Mouse (Mus musculus): Measurements from ENCODE around the gene Sec14l3.
"Not testable (repeated sequence)": the region's sequence is repeated elsewhere in the genome, so short reads cannot be mapped to it uniquely, and the experiment has no call there.

The Sec14l3 gene

DNA sequence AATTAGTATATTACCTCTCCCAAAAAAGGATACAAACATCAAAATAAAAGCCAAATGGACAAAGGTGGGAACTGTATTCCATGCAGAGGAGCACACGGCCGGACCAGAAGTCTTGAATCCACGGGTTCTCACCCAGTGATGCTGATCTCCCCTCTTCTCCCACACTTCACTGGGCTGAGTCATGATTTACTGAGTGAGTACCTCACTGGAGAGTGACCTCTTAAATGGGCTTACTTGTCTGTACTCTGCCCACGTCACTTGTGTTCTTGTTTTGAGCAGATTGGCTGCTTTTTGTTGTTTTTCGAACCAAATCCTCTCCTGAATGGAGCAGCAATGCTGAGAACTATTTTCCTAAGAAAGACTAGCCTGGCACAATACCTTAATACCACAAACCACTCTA lies 40.3 kb downstream of the Sec14l3 start:
- no peak for DNase-seq

DNA sequence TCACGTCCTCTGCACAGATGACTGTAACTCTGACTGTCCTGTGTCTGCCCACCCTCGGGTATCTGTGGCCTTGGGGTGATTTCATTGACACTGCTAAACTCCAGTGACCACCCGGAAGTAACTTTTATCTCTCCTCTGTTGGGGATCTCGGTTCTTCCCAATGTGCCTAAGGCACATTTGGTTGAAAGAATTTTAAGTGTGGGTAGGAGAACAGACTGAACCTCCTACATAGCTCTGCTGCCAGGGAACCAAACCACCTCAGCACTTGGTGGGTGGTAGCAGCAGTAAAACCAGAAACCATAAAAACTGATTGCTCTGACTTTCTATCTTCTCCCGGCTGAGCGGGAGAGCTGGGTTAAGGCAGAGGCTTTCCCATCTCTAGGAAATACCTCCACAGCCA lies 40.8 kb downstream of the Sec14l3 start:
- DNase-seq, result no peak

DNA sequence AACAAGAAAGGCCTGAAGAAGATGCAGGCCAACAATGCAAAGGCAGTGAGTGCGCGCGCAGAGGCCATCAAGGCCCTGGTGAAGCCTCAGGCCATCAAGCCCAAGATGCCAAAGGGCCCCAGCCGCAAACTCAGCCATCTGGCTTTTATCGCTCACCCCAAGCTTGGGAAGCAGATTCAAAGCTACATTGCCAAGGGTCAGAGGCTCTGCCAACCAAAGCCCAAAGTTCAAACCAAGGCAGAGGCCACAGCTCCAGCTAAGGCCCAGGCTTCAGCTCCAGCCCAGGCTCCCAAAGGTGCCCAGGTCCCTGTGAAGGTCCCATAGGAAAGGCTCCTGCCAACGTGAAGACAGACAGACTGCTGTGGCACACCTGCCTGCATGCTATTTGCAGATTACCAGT lies 43.3 kb downstream of the Sec14l3 start:
- not testable (repeated sequence) for DNase-seq

DNA sequence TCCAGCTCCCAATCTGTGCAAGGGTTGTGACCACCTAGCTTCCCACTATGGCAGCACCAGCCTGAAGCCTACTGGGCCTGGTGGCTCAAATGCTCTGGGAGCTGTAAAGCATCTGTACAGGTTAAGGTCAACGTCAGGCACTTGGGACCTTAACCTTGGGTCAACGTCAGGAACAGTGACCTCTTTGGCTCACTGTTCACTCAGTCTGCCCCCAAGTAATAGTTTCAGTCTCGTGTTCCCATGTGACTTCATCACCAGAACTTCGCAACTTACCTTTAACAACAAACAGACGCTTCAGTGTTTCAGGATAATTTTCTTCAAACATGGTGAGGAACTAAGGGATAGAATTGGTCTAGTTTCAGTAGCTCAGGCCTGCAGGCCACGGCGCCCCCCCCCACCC lies 44.0 kb downstream of the Sec14l3 start:
- DNase-seq, result no peak

DNA sequence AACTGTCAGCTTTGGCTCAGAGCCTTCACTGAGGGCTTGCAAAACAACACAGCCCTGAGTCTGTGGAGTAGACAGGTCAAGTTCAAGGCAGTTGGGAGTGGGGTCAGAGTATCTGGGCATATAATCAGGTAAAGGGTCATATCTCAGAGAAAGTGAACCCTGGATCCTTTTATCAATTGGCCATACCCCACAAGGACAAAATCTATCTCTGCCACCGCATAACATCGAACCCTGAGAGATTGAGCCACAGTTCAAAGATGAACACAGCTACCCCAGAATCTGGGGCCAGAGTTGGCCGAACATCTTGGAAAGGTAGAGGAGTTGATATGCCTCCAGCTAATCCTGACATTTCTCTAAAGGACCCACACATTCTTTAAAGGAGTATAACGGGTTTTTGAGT lies 47.4 kb downstream of the Sec14l3 start:
- DNase-seq, result no peak

DNA sequence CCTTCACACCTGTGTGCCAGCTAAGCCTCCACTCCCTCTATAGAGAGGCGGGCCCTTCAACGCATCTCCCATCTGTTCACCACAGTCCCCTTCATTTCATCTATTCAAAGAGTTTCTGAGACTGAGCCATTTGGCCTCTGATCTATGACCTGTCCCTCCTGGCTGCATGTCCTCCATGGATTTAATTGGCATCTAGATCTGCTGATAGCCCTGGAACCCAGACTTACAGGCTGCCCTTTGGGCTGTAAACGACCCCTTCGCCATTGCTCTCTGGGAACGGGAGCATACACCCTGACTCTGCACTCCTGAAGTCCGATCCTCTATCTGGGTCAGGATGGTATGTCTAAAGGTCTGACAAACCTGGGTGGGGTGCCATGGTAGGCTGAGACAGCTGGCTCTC lies 48.2 kb downstream of the Sec14l3 start:
- no peak for DNase-seq

DNA sequence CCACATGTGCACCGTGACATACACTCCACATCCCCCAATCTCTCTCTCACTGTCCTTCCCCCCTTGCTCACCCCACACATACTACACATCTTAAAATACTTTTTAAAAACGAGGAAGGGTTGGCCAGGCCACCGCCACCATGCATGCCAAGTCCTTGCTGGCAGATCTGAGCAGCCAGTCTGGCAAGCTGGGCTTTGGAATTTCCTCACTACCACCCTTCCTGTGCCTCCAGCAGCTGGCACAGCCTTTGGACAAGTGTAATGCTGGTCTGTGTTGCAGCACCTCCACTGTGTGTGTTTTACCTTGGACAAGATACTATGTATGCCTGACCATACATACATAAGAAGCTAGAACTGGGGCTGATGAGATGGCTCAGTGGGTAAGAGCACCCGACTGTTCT lies 48.9 kb downstream of the Sec14l3 start:
- DNase-seq, result no peak

DNA sequence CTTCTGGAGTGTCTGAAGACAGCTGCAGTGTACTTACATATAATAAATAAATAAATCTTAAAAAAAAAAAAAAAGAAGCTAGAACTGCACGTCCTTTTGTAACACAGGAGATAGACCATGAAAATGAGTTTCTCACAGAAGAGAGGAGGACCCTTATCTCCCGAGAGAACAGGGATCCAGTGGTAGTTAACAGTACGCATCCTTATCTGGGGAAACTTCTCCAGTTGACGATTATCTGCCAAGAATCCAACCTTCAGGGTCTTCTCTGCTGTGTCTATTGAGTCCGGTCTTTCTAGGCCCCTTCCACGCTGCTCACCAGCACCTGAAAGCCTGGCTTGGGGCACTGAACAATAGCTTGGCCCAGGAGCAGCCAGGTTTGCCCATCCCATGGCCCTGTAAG lies 49.3 kb downstream of the Sec14l3 start:
- DNase-seq, result no peak

DNA sequence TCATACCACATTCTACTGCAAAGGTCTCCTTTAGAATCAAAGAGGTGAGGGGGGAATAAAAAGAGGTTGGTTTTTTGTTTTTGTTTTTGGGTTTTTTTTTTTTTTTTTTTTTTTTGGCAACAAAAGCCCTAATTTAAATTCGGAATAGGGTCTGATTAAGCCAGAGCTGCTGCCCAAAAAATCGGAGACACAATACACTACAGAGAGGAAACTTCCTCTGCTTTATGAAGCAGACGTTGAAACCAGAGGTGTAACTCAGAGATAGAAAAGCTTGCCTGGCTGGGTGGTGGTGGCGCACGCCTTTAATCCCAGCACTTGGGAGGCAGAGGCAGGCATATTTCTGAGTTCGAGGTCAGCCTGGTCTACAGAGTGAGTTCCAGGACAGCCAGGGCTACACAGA lies 49.9 kb downstream of the Sec14l3 start:
- not testable (repeated sequence) for DNase-seq

DNA sequence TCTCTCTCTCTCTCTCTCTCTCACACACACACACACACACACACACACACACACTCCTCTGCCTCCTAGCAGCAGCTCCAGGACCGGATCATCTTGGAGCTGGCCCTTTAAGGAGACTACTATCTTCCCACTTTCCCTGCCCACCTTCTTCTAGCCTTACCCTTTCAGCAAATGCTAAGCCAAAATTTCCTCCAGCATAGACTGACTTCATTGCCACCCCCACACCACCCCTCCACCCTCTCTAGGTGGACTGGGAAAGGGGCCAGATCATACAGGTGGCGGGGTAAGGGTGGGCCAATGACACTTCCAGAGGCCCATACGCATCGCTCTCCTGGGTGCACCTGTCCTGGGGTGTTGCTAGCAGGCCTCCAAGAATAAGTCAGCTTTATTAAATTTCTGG lies 50.8 kb downstream of the Sec14l3 start:
- no peak for DNase-seq

DNA sequence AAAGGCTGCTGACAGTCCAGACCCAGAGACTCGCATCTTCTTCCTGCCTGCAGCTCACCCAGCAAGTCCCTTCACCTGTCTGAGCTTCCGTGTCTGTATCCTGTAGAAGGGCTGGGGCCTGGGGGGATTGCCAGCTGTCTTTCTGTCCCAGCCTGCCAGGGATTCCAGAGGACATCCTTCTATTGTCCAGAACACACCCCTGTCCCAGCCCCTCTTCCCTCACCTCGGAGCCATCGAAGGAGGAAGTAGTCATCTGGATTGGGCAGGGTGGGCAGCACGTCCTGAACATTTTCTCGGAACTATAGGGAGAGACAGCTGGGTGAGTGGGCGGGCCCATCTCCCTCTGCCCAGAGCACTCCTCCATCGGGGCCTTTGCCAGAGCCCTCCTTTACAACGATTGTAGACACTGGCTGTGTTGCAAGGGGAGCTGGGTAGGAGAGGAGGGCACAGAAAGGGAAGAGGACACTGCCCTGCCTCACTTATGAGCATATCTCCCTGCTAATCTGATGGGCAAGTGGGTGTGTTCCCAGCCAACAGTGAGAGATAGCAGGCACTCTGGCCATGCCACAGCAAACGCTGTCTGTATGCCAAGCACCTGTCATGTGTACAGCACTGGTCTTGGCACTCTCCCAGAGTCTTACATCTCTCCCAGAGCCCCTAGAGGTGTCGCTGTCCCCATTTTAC lies 52.0 kb downstream of the Sec14l3 start:
- peak; percentile 91 for DNase-seq

DNA sequence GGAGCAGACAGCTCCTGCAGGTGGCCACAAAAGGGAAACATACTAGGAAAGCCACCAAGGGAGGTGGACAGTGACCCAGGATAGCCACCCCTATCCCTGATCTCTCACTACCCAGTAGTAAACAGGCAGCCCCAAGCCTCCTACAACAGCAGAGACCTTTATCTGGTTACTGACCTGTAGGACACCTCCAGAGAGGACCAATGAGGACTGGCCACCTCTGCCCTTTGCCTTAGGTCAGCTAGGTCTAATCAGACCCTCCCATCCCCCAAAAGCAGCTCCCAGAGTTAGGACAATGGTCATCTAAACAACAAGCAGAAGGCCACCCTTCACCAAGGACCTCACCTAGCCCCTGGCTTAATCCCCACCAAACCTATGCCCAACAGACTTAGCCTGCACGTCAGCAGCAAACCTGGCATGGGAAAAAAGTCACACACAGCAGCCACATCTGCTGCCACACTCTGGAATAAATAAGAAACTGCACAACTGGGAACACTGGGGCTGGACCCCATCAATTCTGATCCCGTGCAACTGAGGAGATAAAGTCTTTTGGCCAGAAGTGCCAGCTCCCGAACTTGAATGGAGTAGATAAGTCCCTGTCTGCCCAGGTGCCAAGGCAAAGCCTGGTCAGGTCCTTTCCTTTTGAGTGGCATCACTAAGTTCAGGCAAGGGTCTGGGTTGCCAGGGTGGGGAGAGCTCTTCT lies 52.9 kb downstream of the Sec14l3 start:
- DNase-seq, result no peak

DNA sequence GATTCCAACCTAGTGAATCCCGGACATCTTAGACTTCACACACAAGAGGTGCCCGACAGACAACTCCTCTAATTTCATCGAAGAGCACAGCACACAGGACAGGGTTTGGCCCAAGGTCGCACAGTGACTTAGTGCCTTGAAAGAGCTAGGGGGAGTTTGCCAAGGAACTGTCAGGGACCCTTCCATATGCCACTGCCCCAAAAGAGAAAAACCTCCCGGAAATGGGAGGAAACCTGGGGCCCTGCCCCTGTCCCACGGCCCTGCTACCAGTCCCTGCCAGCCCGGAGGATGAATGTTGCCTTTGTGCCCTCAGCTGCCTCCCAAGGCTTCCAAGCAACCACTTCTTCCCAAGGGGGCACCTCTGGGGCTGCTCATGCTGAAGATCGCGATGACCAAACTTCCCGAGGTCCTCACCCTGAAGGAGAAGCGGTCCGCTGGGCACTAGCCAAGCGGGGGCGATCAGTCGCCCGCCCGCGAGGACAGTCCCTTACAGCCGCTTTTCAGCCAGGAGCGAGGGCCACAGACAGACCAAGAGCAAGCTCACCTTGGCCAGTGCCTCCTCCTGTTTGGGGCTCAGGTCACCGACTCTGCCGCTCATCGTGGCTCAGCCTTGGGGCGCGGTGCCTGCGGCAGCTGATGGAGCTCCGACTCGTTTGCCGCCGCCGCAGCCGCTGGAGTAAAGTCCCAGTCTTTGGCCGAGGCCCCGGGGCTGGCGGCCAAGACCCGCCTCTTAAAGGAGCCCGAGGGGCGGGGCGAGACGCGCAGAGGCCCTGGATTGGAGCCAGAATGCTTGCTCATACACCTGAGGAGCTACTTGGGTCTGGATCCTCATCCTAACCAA lies 53.7 kb downstream of the Sec14l3 start:
- DNase-seq, result peak; percentile 96

DNA sequence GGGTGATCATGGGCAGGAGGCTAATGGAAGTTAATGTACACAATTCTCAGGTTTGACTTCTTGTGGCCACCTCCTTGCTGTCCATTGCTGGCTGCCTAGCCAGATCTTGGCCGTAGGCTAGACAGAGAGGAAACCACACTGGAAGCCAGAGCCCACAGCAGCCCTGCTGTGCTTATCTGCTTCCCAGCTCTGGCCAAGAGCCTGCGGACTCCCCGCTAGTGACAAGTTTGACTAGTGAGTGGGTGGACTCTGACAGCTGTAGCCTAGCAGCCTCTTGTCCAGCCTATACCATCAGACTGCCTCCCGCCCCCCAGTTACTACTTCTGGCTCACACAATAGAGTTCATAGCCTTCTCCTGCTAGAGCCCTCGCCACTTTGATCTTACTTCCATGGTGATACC lies 55.0 kb downstream of the Sec14l3 start:
- no peak for DNase-seq

DNA sequence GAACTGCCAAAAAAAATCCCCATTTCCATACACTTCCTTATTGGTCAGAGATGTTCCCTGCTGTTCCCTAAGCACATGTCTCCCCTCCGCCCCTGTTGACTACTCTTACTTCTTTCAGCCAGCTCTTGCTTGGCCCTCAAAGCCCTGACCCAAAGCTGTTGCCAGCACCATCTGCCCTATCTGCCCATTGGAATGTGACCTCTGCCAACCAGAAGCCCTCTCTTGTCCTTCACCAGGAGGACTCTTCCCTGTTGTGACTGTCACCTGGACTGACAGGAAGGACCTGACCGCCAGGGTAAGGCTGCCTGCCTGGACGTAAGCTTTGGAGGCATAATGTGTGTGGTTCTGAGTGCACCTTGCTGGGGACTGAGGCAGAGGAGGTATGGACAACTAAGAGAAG lies 57.0 kb downstream of the Sec14l3 start:
- no peak for DNase-seq

DNA sequence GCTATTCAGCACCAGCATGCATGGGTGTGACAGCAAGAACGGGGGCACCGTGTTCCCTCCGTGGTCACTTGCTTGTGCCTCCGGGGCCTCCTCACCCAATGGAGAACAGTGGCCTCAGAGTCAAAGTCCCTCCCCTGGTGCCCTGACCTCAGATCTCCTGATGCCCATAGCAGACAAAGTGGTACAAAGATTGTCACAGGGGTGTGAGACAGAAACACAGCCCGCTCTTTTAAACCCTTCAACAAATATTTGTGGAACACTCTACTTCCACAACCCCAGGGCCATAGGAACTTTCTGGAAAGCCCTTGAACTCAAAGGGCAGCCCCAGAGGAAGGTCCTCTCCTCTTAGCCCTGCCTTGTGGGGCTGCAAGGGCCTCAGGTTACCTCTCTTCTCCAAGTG lies 57.6 kb downstream of the Sec14l3 start:
- DNase-seq, result no peak

DNA sequence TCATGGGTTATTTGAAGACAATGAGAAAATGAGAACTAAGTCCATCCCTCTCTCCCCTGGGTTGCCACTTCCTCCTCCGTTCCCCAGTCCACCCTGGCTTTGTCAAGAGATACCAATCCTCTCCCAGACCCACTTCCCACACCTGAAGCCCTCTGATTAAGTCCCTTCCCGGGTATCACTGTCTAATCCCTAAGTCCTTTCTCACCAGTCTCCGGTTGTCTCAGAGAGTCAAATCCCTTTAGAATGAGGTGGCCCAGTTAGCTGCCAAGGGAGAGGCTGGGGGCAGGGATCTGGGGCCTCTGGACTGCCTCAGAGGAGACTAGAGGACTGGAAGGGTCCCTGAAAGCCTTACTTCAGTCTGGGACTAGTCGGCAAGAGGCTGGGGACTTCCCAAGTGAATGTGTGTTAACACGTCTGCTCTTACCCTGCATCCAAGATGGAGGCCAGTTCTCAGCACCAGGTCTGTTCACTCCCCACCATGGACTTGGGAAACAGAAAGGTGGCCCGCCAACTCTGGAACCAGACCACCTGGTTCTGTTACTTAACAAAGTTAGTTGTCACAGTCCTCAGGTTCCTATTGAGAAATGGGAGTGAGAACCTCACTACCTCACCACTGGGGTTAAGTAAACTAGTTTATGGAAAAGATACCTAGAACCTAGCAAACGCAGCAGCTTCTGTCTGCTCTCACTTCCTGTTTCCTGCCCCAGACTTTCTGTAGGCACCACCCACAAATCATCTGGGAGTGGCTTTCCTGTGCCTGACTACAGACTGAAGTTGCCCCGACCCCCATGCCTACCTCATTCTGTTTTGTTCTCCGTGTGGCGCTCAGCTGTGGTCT lies 58.3 kb downstream of the Sec14l3 start, which contains the start of gene Sec14l2:
Gene Sec14l2 (minus strand): TSS at position 674 of the 838 bp plus-strand sequence.
- no peak for DNase-seq

DNA sequence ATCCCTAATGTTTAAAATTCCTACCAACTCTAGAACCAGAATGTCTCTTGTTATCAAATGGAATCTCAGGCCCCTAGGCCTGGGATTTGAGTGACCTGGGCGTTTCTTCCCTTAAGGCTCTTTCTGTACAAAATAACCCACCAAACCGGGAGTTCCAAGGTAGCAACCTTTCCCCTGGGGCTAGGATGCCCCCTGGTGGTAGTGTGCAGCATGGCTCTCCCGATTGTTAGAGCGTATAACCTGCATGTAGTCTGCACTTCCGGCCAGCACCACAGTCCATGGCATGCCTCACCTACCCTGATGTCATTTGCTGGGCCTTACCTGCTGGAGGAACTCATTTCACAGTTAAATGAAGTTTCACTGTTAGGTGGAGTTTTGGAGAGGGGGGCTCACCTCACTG lies 59.3 kb downstream of the Sec14l3 start:
- no peak for DNase-seq

DNA sequence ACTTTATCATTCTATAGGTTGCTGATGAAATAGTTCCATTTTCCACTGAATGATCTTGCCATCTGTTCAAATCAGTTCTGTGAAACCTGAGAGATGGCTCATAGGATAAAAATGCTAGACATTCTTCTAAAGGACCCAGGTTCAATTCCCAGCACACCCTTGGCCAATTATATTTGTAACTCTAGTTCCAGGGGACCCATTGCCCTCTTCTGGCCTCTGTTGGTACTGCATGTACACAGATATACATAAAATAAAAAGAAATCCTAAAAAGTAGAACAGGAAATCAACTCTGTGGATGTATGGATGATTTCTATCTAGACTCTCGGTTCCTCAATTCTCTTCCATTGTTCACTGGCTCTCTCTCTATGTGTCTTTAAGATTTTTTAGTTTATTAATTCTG lies 62.4 kb downstream of the Sec14l3 start:
- no peak for DNase-seq
